Mouse (Mus musculus) CH12.LX (cell line): ENCODE measurements around the gene Sds. TPM values are rescaled to one million over a fixed set of nuclear protein-coding genes. Genes with fewer than 3 reads are reported as not detected.

Experiments used
- DNase-seq: peaks from one replicate; pipeline ENCODE4 v3.0.0-alpha.2; 2013; ENCODE audit errors: extremely low read depth
- H3K27ac ChIP-seq: 2 replicates; pipeline ENCODE4 v1.5.1; 2012; ENCODE audit warnings: low read depth, mild to moderate bottlenecking, control low read depth, moderate library complexity; ENCODE audit not compliant: insufficient read depth
- H3K27me3 ChIP-seq: replicated peaks from 2 replicates; pipeline ENCODE3; 2012; ENCODE audit warnings: inconsistent platforms
- H3K36me3 ChIP-seq, 2 experiments: replicated peaks in 1 of 2; 2 replicates each; pipeline versions ENCODE3 to v1.6.1; 2012; ENCODE audit warnings: inconsistent platforms in 1 of 2, low read length in 1 of 2, mild to moderate bottlenecking in 1 of 2, mixed read lengths in 1 of 2, moderate library complexity in 1 of 2; ENCODE audit not compliant: control insufficient read depth in 1 of 2, insufficient read depth in 1 of 2
- H3K4me1 ChIP-seq, 2 experiments: 2 replicates each; pipeline ENCODE4 v1.6.1; 2012; ENCODE audit warnings: inconsistent platforms in 1 of 2, moderate library complexity in 1 of 2; ENCODE audit not compliant: insufficient read depth in 2 of 2, control insufficient read depth in 1 of 2
- H3K4me2 ChIP-seq: 2 replicates; pipeline ENCODE4 v1.6.1; 2012; ENCODE audit warnings: low read depth, mild to moderate bottlenecking, control low read depth; ENCODE audit not compliant: poor library complexity, insufficient read depth, severe bottlenecking
- H3K4me3 ChIP-seq, 3 experiments: fragments of 150-350 bp in 1 of 3; sonication (generic) in 1 of 3; replicated peaks in 1 of 3; 2 replicates each; pipeline versions ENCODE3 to v1.5.1; 2011 to 2012; ENCODE audit warnings: low read depth in 2 of 3, low read length in 2 of 3, mild to moderate bottlenecking in 2 of 3, moderate library complexity in 2 of 3, control low read depth in 1 of 3, improper control_type of control experiment in 1 of 3, inconsistent platforms in 1 of 3, mixed read lengths in 1 of 3; ENCODE audit not compliant: poor library complexity in 1 of 3
- H3K79me2 ChIP-seq: replicated peaks from 2 replicates; pipeline ENCODE4 v1.6.1; 2012; ENCODE audit warnings: mild to moderate bottlenecking, moderate library complexity; ENCODE audit not compliant: control insufficient read depth, poor library complexity, insufficient read depth, severe bottlenecking; ENCODE audit errors: extremely low read depth
- H3K9ac ChIP-seq: 2 replicates; pipeline ENCODE4 v1.6.1; 2012; ENCODE audit warnings: low read depth, mild to moderate bottlenecking, control low read depth, moderate library complexity; ENCODE audit not compliant: insufficient read depth
- H3K9me3 ChIP-seq: replicated peaks from 2 replicates; pipeline ENCODE3; 2012; ENCODE audit warnings: low read length, inconsistent platforms, mixed read lengths
- BHLHE40 ChIP-seq: IDR thresholded peaks from 2 replicates; pipeline ENCODE4 v1.6.1; 2011; ENCODE audit warnings: mild to moderate bottlenecking, low read depth, low read length, improper control_type of control experiment
- ELF1 ChIP-seq: IDR thresholded peaks from 2 replicates; pipeline ENCODE4 v1.6.1; 2014; ENCODE audit warnings: low read depth, mild to moderate bottlenecking, inconsistent platforms, low read length, improper control_type of control experiment
- EP300 ChIP-seq: IDR thresholded peaks from 2 replicates; pipeline ENCODE4 v1.6.1; 2011; ENCODE audit warnings: low read length, improper control_type of control experiment
- ETS1 ChIP-seq: conservative IDR thresholded peaks from 2 replicates; pipeline ENCODE4 v1.6.1; 2012; ENCODE audit warnings: low read depth, mild to moderate bottlenecking, inconsistent platforms, low read length, improper control_type of control experiment, moderate library complexity
- JUN ChIP-seq: IDR thresholded peaks from 2 replicates; pipeline ENCODE4 v1.6.1; 2011; ENCODE audit warnings: low read depth, mild to moderate bottlenecking, low read length, improper control_type of control experiment, moderate library complexity; ENCODE audit not compliant: insufficient read depth
- JUND ChIP-seq: conservative IDR thresholded peaks from 2 replicates; pipeline ENCODE4 v1.6.1; 2011; ENCODE audit warnings: low read depth, low read length, improper control_type of control experiment
- MAZ ChIP-seq: IDR thresholded peaks from 2 replicates; pipeline ENCODE4 v1.6.1; 2012; ENCODE audit warnings: low read depth, mild to moderate bottlenecking, inconsistent platforms, low read length, improper control_type of control experiment, moderate library complexity
- NRF1 ChIP-seq: IDR thresholded peaks from 2 replicates; pipeline ENCODE4 v1.6.1; 2014; ENCODE audit warnings: low read depth, mild to moderate bottlenecking, inconsistent platforms, low read length, improper control_type of control experiment, moderate library complexity
- PAX5 ChIP-seq: IDR thresholded peaks from 2 replicates; pipeline ENCODE4 v1.6.1; 2012; ENCODE audit warnings: low read length, inconsistent platforms, mixed read lengths
- POLR2A ChIP-seq: IDR thresholded peaks from 2 replicates; pipeline ENCODE4 v1.6.1; 2011; ENCODE audit warnings: low read depth, mild to moderate bottlenecking, improper control_type of control experiment, low read length
- POLR2AphosphoS2 ChIP-seq: IDR thresholded peaks from 2 replicates; pipeline ENCODE4 v1.6.1; 2011; ENCODE audit warnings: low read depth, low read length, improper control_type of control experiment
- RAD21 ChIP-seq: IDR thresholded peaks from 2 replicates; pipeline ENCODE4 v1.6.1; 2011; ENCODE audit warnings: low read depth, mild to moderate bottlenecking, low read length, improper control_type of control experiment, moderate library complexity
- SIN3A ChIP-seq: IDR thresholded peaks from 2 replicates; pipeline ENCODE4 v1.6.1; 2012; ENCODE audit warnings: low read length, improper control_type of control experiment, inconsistent platforms
- TBP ChIP-seq: conservative IDR thresholded peaks from 2 replicates; pipeline ENCODE4 v1.6.1; 2011; ENCODE audit warnings: low read depth, low read length, improper control_type of control experiment
- UBTF ChIP-seq: IDR thresholded peaks from 2 replicates; pipeline ENCODE4 v1.6.1; 2012; ENCODE audit warnings: low read depth, mild to moderate bottlenecking, inconsistent platforms, low read length, improper control_type of control experiment, moderate library complexity
- USF1 ChIP-seq: IDR thresholded peaks from 2 replicates; pipeline ENCODE4 v1.6.1; 2014; ENCODE audit warnings: low read depth, mild to moderate bottlenecking, inconsistent platforms, low read length, improper control_type of control experiment
- USF2 ChIP-seq: conservative IDR thresholded peaks from 2 replicates; pipeline ENCODE4 v1.6.1; 2011; ENCODE audit warnings: low read depth, low read length, improper control_type of control experiment
- dilution Hi-C: fragments of 300-500 bp; cut with MboI; formaldehyde crosslinking; loops from 2 replicates; pipeline ENCODE4 v1.14.3; 2020; ENCODE audit warnings: low sequenced_read_pairs; ENCODE audit not compliant: extremely low pct_unique_long_range_greater_than_20kb, extremely low pct_ligation_motif_present
- in situ Hi-C: fragments of 300-500 bp; cut with MboI; formaldehyde crosslinking; loops from 3 replicates; pipeline ENCODE4 v1.14.3; 2019; ENCODE audit warnings: low sequenced_read_pairs, low pct_ligation_motif_present, low pct_unique_long_range_greater_than_20kb, mixed read lengths
- polyA plus RNA-seq: library from polyadenylated mRNA; unstranded; fragments of >175 nt; gene quantifications from 2 replicates; pipeline ENCODE4 v1.2.1, GENCODE M21; 2012; ENCODE audit warnings: low read depth; ENCODE audit not compliant: insufficient read length
- total RNA-seq, 2 experiments: library from RNA; depleted of rRNA; stranded (reverse); fragments of 300-350 nt in 1 of 2; fragments of >200 nt in 1 of 2; gene quantifications; 2 replicates each; pipeline ENCODE4 v1.2.3; 2012 to 2014

Gene Sds
- total and polyA plus RNA-seq, 3 experiments, result 0.76 TPM; not detected in 2

DNA sequence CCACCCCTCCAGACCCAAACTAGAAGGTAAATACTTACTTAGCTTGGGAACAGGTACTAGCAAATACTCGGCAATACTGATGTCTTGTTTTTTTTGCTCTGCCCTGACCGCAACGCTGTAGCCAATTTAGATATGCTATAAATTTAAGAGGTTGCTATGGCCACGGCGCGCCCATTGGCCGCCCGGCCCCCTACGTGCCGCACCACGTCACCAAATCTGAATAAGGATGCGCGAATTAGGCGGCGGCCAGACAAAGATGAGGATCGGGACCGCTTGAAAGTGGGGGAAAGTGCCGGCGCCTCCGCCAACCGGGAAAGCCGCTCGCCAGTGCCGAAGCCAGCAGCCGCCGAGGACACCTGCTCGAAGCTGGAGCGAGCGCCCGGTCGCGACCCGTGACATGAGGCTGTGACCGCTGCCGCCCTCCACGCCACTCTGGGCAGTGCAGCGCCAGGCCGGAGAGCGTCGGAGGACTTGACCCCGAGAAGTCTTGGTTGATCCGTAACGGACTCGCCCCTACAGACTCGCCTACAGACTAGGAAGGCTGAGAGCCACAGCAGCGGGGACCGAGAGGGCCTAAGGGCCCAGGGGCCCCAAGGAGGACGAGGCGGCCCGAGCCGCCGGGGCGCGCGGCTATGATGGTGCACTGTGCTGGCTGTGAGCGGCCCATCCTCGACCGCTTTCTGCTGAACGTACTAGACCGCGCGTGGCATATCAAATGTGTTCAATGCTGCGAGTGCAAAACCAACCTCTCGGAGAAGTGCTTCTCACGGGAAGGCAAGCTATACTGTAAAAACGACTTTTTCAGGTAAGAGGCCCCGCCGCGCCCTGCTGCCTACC is 44.5 kb upstream of the Sds start, which contains the start of gene Lhx5:
TSS of gene Lhx5 (plus strand) at position 51 of the 837 bp plus-strand sequence.
- dilution Hi-C loops, result no loop called here
- DNase-seq, result no peak

DNA sequence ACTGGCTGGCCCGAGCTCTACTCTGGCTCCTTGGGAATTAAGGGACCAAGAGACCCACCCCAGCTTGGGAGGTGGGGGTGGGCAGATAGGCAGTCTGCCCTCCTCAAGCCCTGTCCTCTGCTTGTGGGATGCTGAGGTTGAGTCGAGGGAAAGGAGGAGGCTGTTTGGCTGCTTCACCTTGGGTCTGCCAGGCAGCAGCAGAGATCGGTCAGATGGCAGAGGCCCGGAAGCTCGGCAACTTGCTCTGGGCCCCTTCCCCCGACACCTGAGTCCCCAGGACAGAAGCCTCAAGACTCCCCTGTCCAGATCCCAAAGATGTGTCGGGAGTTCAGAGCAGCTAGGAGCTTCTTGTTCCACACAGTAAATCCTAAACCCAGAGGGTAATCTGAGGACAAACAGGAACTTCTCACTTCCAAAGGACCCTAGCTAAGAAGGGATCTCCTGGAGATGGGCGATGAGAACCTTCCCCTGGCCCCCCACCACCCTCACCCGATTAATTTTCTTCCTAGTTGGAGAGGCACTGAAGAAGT is 43.8 kb upstream of the Sds start:
- Histone ChIP-seq H3K27ac (no peak overlapping the region), H3K79me2 (no peaks in the 10 kb centered on the region), H3K9me3 (peaks cover 28% of the 10 kb centered on the region), H3K4me1 (no peaks in the 10 kb centered on the region), H3K9ac (no peak overlapping the region), H3K4me2 (no peak overlapping the region), H3K27me3 (peaks cover 72% of the 10 kb centered on the region), H3K36me3 (no peaks in the 10 kb centered on the region), H3K4me3 (no peak overlapping the region)
- no peak for DNase-seq
- in situ Hi-C loops (no loop called here), dilution Hi-C loops (no loop called here)
- TF ChIP-seq POLR2AphosphoS2 (no peak), USF1 (no peak), JUN (no peak), EP300 (no peak), ETS1 (no peak), UBTF (no peak), RAD21 (no peak), TBP (no peak), ELF1 (no peak), BHLHE40 (no peak), JUND (no peak), USF2 (no peak)

More for the DNA sequence above, 44.5 kb upstream of the Sds start, which contains the start of gene Lhx5:
- no peak for TF ChIP-seq MAZ
- TF ChIP-seq USF2, result no peak
- no peak for TF ChIP-seq NRF1
- no peak for TF ChIP-seq ELF1
- no peak for TF ChIP-seq POLR2A
- no peak for TF ChIP-seq SIN3A
- TF ChIP-seq PAX5, result no peak
- TF ChIP-seq USF1, result no peak
- TF ChIP-seq, all 38 proteins: peak for 0
- Histone ChIP-seq H3K79me2 (no peaks in the 10 kb centered on the region), H3K9me3 (peaks cover 24% of the 10 kb centered on the region), H3K9ac (no peak within 1 kb of the TSS), H3K27ac (no peak within 1 kb of the TSS), H3K4me3 (no peak within 1 kb of the TSS), H3K27me3 (peaks cover 75% of the 10 kb centered on the region), H3K36me3 (no peaks in the 10 kb centered on the region), H3K4me1 (no peaks in the 10 kb centered on the region), H3K4me2 (no peak within 1 kb of the TSS)
- in situ Hi-C loops, result no loop called here
